Mouse (Mus musculus): ENCODE data around the gene Sox5. TPM values are rescaled to one million over a fixed set of nuclear protein-coding genes. Genes with fewer than 3 reads are reported as not detected.

Gene Sox5
- polyA plus RNA-seq, 1 experiment from 2014 or later, result 33.0 TPM

- ATAC-seq (ENCODE audit: low FRiP score, low read depth), result no peak
- Histone ChIP-seq H3K4me1 (no peaks in the 10 kb centered on the region), H3K4me2 (replicated peaks) (no peak overlapping the region), H3K27ac (no peak overlapping the region), H3K36me3 (no peaks in the 10 kb centered on the region), H3K9ac (no peak overlapping the region), H3K9me3 (no peaks in the 10 kb centered on the region), H3K27me3 (replicated peaks) (no peaks in the 10 kb centered on the region), H3K4me3 (no peak overlapping the region)
- 83% methylated on average over 7 of the region's 7 CpGs for WGBS
Measured at GRCm38 (mm10) chr6:143860036-143860435, 921.7 kb downstream of the Sox5 start.

DNA sequence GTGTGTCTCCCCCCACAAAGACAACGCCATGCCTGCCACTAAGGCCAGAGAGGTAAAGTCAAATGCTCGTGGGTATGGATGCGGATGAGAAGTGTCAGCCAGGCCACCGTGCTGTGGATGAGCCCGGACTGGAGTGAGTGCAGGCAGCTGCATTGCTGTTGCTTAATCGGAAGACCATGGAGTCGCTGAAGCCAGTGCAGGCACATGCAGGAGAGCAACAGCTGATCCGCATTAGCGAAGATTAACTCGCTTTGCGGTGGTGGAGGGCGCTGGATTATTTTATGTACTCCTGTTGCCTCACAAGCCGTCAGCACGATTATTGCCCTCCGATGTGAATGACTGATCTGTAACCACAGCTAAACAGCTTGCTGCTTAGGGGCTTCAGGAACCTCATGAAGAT, 922.2 kb downstream of the Sox5 start:
- Histone ChIP-seq H3K9me3 (no peaks in the 10 kb centered on the region), H3K27ac (no peak overlapping the region), H3K9ac (no peak overlapping the region), H3K4me3 (no peak overlapping the region), H3K4me2 (replicated peaks) (no peak overlapping the region), H3K27me3 (replicated peaks) (no peaks in the 10 kb centered on the region), H3K36me3 (no peaks in the 10 kb centered on the region), H3K4me1 (no peaks in the 10 kb centered on the region)
- ATAC-seq (ENCODE audit: low FRiP score, low read depth), result no peak
- 89% methylated on average over 15 of the region's 15 CpGs for WGBS

DNA sequence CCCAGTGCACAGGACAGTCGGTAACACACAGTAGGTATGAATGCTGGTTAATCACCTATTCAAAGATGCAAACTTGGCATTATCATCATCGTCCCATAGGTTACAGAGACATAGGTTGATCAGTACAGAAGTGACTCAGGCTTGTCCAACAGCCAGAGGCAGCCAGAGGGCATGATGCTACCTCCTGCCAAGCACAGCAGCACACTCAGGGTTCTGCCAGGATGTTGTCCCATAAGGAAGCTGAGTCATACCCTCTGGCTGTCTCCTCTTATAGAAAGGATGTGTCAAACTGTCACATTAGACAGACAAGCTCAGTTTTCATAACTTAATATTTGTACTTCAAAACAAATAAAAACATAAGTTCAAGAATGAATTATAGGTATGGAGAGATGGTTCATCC, 923.2 kb downstream of the Sox5 start:
- no peak overlapping the region for H3K27ac ChIP-seq
- WGBS, result 93% methylated on average over 2 of the region's 2 CpGs
- H3K4me1 ChIP-seq, result no peaks in the 10 kb centered on the region
- no peak for ATAC-seq (ENCODE audit: low FRiP score, low read depth)
- no peaks in the 10 kb centered on the region for H3K27me3 ChIP-seq (replicated peaks)
- H3K4me3 ChIP-seq, result no peak overlapping the region
- no peak overlapping the region for H3K9ac ChIP-seq
- H3K9me3 ChIP-seq, result no peaks in the 10 kb centered on the region
- no peak overlapping the region for H3K4me2 ChIP-seq (replicated peaks)
- no peaks in the 10 kb centered on the region for H3K36me3 ChIP-seq

GRCm38 (mm10) chr6:143857376-143857775, 924.4 kb downstream of the Sox5 start:
- 91% methylated on average over 7 of the region's 7 CpGs for WGBS
- H3K9ac ChIP-seq, result no peak overlapping the region
- H3K4me3 ChIP-seq, result no peak overlapping the region
- H3K4me1 ChIP-seq, result no peaks in the 10 kb centered on the region
- no peaks in the 10 kb centered on the region for H3K27me3 ChIP-seq (replicated peaks)
- no peak overlapping the region for H3K4me2 ChIP-seq (replicated peaks)
- H3K27ac ChIP-seq, result no peak overlapping the region
- H3K9me3 ChIP-seq, result no peaks in the 10 kb centered on the region
- H3K36me3 ChIP-seq, result no peaks in the 10 kb centered on the region
- no peak for ATAC-seq (ENCODE audit: low FRiP score, low read depth)

DNA sequence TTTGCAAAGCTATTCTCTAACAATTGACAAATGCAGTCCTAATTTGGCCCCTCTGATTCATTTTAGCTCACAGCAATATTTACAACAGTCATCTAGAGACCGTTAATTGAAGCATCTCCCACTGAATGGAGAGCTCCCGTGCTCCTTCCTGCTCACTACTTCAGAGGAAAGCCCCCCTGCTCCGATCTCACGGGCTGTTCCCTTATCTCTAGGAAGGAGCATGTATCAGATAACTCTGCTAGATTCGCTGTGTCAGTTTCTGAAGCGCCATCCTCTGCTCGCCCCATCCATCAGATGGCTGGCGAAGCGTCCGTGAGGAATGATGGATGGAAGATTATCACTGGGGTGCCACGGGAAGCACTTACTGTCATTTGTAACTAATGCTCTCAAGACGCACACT, 926.4 kb downstream of the Sox5 start:
- H3K4me2 ChIP-seq (replicated peaks), result no peak overlapping the region
- WGBS, result 58% methylated on average over 12 of the region's 12 CpGs
- H3K4me3 ChIP-seq, result no peak overlapping the region
- H3K27me3 ChIP-seq (replicated peaks), result no peaks in the 10 kb centered on the region
- H3K36me3 ChIP-seq, result no peaks in the 10 kb centered on the region
- H3K9ac ChIP-seq, result no peak overlapping the region
- no peak for ATAC-seq (ENCODE audit: low FRiP score, low read depth)
- H3K9me3 ChIP-seq, result no peaks in the 10 kb centered on the region
- no peaks in the 10 kb centered on the region for H3K4me1 ChIP-seq
- H3K27ac ChIP-seq, result no peak overlapping the region

- WGBS, result 77% methylated on average over 3 of the region's 3 CpGs
- no peaks in the 10 kb centered on the region for H3K9me3 ChIP-seq
- no peak for ATAC-seq (ENCODE audit: low FRiP score, low read depth)
- no peaks in the 10 kb centered on the region for H3K36me3 ChIP-seq
- H3K9ac ChIP-seq, result no peak overlapping the region
- no peaks in the 10 kb centered on the region for H3K4me1 ChIP-seq
- no peak overlapping the region for H3K4me3 ChIP-seq
- no peak overlapping the region for H3K27ac ChIP-seq
- no peaks in the 10 kb centered on the region for H3K27me3 ChIP-seq (replicated peaks)
- H3K4me2 ChIP-seq (replicated peaks), result no peak overlapping the region
Measured at GRCm38 (mm10) chr6:143854031-143854430, 927.7 kb downstream of the Sox5 start.

DNA sequence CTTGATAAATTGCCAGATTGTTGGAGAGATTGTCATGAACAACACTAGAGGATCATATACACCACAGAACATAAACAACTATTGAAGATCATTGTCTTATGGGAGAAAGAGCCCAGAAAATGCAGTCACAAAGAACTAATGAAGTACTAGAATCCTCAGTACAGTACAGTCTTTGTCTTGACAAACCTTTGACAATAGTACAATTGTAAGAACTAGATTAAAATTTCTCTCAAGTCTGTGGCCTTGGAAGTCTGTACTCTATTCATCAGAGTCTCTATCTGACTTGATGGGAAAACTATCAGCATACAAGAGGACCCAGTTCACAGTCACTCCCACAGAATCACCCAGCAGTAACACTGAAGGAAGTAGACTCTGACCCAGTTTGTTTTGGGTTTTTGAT, 936.0 kb downstream of the Sox5 start:
- Histone ChIP-seq H3K36me3 (no peaks in the 10 kb centered on the region), H3K27me3 (replicated peaks) (no peaks in the 10 kb centered on the region), H3K4me1 (no peaks in the 10 kb centered on the region), H3K9me3 (no peaks in the 10 kb centered on the region), H3K9ac (no peak overlapping the region), H3K4me2 (replicated peaks) (no peak overlapping the region), H3K27ac (no peak overlapping the region), H3K4me3 (no peak overlapping the region)
- ATAC-seq (ENCODE audit: low FRiP score, low read depth), result no peak

GRCm38 (mm10) chr6:143844701-143844970, 937.1 kb downstream of the Sox5 start:
- Histone ChIP-seq H3K9ac (no peak overlapping the region), H3K4me3 (no peak overlapping the region), H3K4me2 (replicated peaks) (no peak overlapping the region), H3K27me3 (replicated peaks) (no peaks in the 10 kb centered on the region), H3K36me3 (no peaks in the 10 kb centered on the region), H3K27ac (no peak overlapping the region), H3K4me1 (no peaks in the 10 kb centered on the region), H3K9me3 (no peaks in the 10 kb centered on the region)
- 83% methylated on average over 3 of the region's 3 CpGs for WGBS
- no peak for ATAC-seq (ENCODE audit: low FRiP score, low read depth)

DNA sequence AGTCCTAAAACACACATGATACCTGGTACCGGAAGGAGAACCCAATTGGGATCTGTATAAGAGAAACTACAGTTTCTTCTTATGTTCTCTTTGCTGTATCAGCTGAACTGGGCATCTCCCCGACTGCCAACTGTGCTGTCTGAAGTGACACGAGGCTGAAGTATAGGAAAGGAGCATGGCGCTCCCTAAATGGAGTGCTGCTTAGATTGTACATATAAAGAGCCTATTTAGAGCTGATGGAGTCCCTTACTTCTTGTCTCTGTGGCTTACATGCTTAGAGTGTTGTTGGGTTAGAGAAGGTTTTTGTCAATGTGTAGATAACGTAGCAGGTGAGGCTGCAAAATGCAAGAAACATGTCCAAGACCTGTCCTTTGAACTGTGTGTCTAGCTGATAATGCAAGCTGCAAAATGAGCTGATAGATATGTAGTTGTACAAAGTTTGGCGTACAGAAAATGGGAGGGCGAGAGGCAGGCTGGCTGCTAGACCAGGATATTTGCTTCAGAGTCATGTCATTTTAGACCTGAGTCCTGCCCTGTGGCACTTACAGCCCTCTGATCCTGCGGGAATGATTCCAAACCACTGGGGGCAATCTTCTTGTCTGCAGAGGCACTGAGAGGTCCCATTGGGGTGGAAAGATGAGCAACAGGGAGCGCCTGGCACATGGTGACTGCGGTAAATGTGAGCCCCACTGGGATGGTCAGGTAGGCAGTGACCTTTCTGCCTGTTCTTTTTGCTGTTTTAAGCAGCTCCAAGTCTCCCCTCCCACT, 937.7 kb downstream of the Sox5 start:
- Histone ChIP-seq H3K4me2 (replicated peaks) (no peak overlapping the region), H3K36me3 (no peaks in the 10 kb centered on the region), H3K27ac (no peak overlapping the region), H3K9me3 (no peaks in the 10 kb centered on the region), H3K27me3 (replicated peaks) (no peaks in the 10 kb centered on the region), H3K4me1 (no peaks in the 10 kb centered on the region), H3K9ac (no peak overlapping the region), H3K4me3 (no peak overlapping the region)
- WGBS, result 88% methylated on average over 10 of the region's 10 CpGs
- ATAC-seq (ENCODE audit: low FRiP score, low read depth), result no peak

DNA sequence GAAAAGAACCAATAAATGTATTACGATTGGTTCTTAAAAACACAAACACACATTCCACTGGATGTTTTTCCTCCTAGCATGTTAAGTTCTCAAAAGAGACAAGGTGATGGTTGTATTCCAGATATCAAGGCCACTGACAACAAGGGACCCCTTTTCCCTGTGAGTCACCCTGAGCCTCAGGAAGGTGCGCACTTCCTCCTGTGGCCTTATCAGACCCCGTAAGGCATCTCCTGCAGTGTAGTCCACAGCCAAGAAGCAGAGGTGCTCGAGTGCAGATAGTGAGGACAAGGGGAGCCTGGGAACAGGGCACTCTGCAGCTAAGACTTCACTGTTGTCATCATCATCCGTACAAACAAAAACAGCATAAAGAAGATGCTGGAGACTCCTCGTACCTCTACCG, 939.8 kb downstream of the Sox5 start:
- no peaks in the 10 kb centered on the region for H3K36me3 ChIP-seq
- ATAC-seq (ENCODE audit: low FRiP score, low read depth), result no peak
- 91% methylated on average over 7 of the region's 7 CpGs for WGBS
- no peak overlapping the region for H3K4me2 ChIP-seq (replicated peaks)
- no peaks in the 10 kb centered on the region for H3K9me3 ChIP-seq
- H3K9ac ChIP-seq, result no peak overlapping the region
- no peak overlapping the region for H3K27ac ChIP-seq
- no peaks in the 10 kb centered on the region for H3K27me3 ChIP-seq (replicated peaks)
- H3K4me1 ChIP-seq, result no peaks in the 10 kb centered on the region; the same call in 1 of the 2 replicates
- H3K4me3 ChIP-seq, result no peak overlapping the region

- Histone ChIP-seq H3K27me3 (replicated peaks) (no peaks in the 10 kb centered on the region), H3K4me2 (replicated peaks) (no peak overlapping the region), H3K27ac (no peak overlapping the region), H3K9ac (no peak overlapping the region), H3K9me3 (no peaks in the 10 kb centered on the region), H3K4me1 (no peaks in the 10 kb centered on the region; the same call in 1 of the 2 replicates), H3K4me3 (no peak overlapping the region), H3K36me3 (no peaks in the 10 kb centered on the region)
- ATAC-seq (ENCODE audit: low FRiP score, low read depth), result no peak
- WGBS, result 93% methylated on average over 15 of the region's 15 CpGs
Measured at GRCm38 (mm10) chr6:143841109-143841638, 940.6 kb downstream of the Sox5 start.

DNA sequence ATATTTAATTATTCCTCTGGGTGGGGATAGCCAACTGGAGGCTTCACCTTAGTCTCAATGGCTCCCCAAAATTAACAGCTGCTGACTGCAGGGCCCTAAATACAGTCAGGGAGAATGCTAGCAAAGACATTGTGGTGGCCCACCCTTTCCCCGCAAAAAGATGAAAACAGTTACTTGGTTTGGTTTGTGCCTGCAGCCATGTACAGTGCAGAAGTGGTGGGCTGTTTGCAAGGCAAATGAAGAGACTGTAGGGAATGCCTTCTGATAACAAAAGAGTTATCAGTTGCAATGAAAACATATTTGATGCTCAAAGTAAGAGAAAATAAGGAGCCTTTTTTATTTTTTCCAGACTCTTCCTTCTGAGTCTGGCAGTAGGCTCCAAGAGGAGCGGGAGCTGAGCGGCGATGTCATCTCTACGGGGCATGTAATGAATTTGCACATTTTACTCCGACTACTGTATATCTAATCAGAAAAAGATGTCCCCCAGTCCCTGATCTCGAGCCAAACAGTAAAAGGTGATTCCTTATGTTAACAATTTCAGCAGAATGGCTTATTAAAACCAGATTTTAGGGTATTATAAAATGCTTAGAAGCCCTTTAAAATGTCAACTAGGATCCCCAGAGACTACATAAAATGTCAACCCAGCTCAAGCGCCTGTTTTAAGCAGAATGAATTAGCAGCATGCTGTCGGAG, 943.2 kb downstream of the Sox5 start:
- Histone ChIP-seq H3K4me2 (replicated peaks) (no peak overlapping the region), H3K4me1 (no peaks in the 10 kb centered on the region; the same call in 1 of the 2 replicates), H3K9ac (no peak overlapping the region), H3K27ac (no peak overlapping the region), H3K36me3 (peaks cover 5% of the 10 kb centered on the region; the same call in 1 of the 2 replicates), H3K4me3 (no peak overlapping the region), H3K27me3 (replicated peaks) (no peaks in the 10 kb centered on the region), H3K9me3 (no peaks in the 10 kb centered on the region)
- WGBS, result 69% methylated on average over 9 of the region's 9 CpGs
- no peak for ATAC-seq (ENCODE audit: low FRiP score, low read depth)

GRCm38 (mm10) chr6:143835331-143835730, 946.4 kb downstream of the Sox5 start:
- no peak for ATAC-seq (ENCODE audit: low FRiP score, low read depth)
- Histone ChIP-seq H3K4me1 (no peaks in the 10 kb centered on the region; the same call in 1 of the 2 replicates), H3K36me3 (peaks cover 11% of the 10 kb centered on the region; the same call in 1 of the 2 replicates), H3K9me3 (no peaks in the 10 kb centered on the region), H3K4me3 (no peak overlapping the region), H3K4me2 (replicated peaks) (no peak overlapping the region), H3K27me3 (replicated peaks) (no peaks in the 10 kb centered on the region), H3K27ac (no peak overlapping the region), H3K9ac (no peak overlapping the region)
- whole genome bisulfite sequencing, result 89% methylated on average over 7 of the region's 7 CpGs
